Mouse (Mus musculus) limb, embryonic 12.5 days (tissue): ENCODE data around the gene Tiparp. TPM values are rescaled to one million over a fixed set of nuclear protein-coding genes. Genes with fewer than 3 reads are reported as not detected.

Experiments used
- polyA plus RNA-seq: library from polyadenylated mRNA; unstranded; fragments of >200 nt; fragmentation: Nextera tagmentation; extraction: Ambion mirVana; gene quantifications from 2 replicates; pipeline ENCODE4 v1.2.1, GENCODE M21; 2016

The Tiparp gene
- polyA plus RNA-seq, 1 experiment from 2014 or later, result 26.8 TPM

Other genes starting within 250 kb of the Tiparp start
- 247 and 258 TPM in 2 replicates for gene Ssr3, start 135.8 kb upstream of the Tiparp start, polyA plus RNA-seq
- gene Lekr1, start 137.8 kb downstream of the Tiparp start, polyA plus RNA-seq, result 7.1 and 7.4 TPM in 2 replicates